Mouse (Mus musculus) erythroblast, embryonic 14.5 days (primary cell): ENCODE data around the gene Pycard.

Experiments
- GATA1 ChIP-seq: IDR thresholded peaks from 2 replicates; pipeline ENCODE4 v1.6.1; 2012; ENCODE audit warnings: low read length, inconsistent platforms, mixed read lengths
- TAL1 ChIP-seq: IDR thresholded peaks from 3 replicates; pipeline ENCODE4 v1.6.1; 2012; ENCODE audit warnings: low read length, inconsistent platforms, mixed read lengths

GRCm38 (mm10) chr7:127988904-127989303 is 4.8 kb downstream of the Pycard start:
- TF ChIP-seq TAL1 = no peak
- no peak for TF ChIP-seq GATA1
